Mouse (Mus musculus) CH12.LX (cell line): ENCODE measurements around the gene E030018B13Rik. TPM values are rescaled to one million over a fixed set of nuclear protein-coding genes. Genes with fewer than 3 reads are reported as not detected.

Source experiments
- DNase-seq: peaks from one replicate; pipeline ENCODE4 v3.0.0-alpha.2; 2013; ENCODE audit errors: extremely low read depth
- H3K27ac ChIP-seq: 2 replicates; pipeline ENCODE4 v1.5.1; 2012; ENCODE audit warnings: low read depth, mild to moderate bottlenecking, control low read depth, moderate library complexity; ENCODE audit not compliant: insufficient read depth
- H3K27me3 ChIP-seq: replicated peaks from 2 replicates; pipeline ENCODE3; 2012; ENCODE audit warnings: inconsistent platforms
- H3K36me3 ChIP-seq, 2 experiments: replicated peaks in 1 of 2; 2 replicates each; pipeline versions ENCODE3 to v1.6.1; 2012; ENCODE audit warnings: inconsistent platforms in 1 of 2, low read length in 1 of 2, mild to moderate bottlenecking in 1 of 2, mixed read lengths in 1 of 2, moderate library complexity in 1 of 2; ENCODE audit not compliant: control insufficient read depth in 1 of 2, insufficient read depth in 1 of 2
- H3K4me1 ChIP-seq, 2 experiments: 2 replicates each; pipeline ENCODE4 v1.6.1; 2012; ENCODE audit warnings: inconsistent platforms in 1 of 2, moderate library complexity in 1 of 2; ENCODE audit not compliant: insufficient read depth in 2 of 2, control insufficient read depth in 1 of 2
- H3K4me2 ChIP-seq: 2 replicates; pipeline ENCODE4 v1.6.1; 2012; ENCODE audit warnings: low read depth, mild to moderate bottlenecking, control low read depth; ENCODE audit not compliant: poor library complexity, insufficient read depth, severe bottlenecking
- H3K4me3 ChIP-seq, 3 experiments: fragments of 150-350 bp in 1 of 3; sonication (generic) in 1 of 3; replicated peaks in 1 of 3; 2 replicates each; pipeline versions ENCODE3 to v1.5.1; 2011 to 2012; ENCODE audit warnings: low read depth in 2 of 3, low read length in 2 of 3, mild to moderate bottlenecking in 2 of 3, moderate library complexity in 2 of 3, control low read depth in 1 of 3, improper control_type of control experiment in 1 of 3, inconsistent platforms in 1 of 3, mixed read lengths in 1 of 3; ENCODE audit not compliant: poor library complexity in 1 of 3
- H3K79me2 ChIP-seq: replicated peaks from 2 replicates; pipeline ENCODE4 v1.6.1; 2012; ENCODE audit warnings: mild to moderate bottlenecking, moderate library complexity; ENCODE audit not compliant: control insufficient read depth, poor library complexity, insufficient read depth, severe bottlenecking; ENCODE audit errors: extremely low read depth
- H3K9ac ChIP-seq: 2 replicates; pipeline ENCODE4 v1.6.1; 2012; ENCODE audit warnings: low read depth, mild to moderate bottlenecking, control low read depth, moderate library complexity; ENCODE audit not compliant: insufficient read depth
- H3K9me3 ChIP-seq: replicated peaks from 2 replicates; pipeline ENCODE3; 2012; ENCODE audit warnings: low read length, inconsistent platforms, mixed read lengths
- CHD1 ChIP-seq: IDR thresholded peaks from 2 replicates; pipeline ENCODE4 v1.6.1; 2012; ENCODE audit warnings: low read depth, low read length, improper control_type of control experiment, inconsistent platforms
- CHD2 ChIP-seq: IDR thresholded peaks from 2 replicates; pipeline ENCODE4 v1.6.1; 2011; ENCODE audit warnings: low read length, improper control_type of control experiment
- ELF1 ChIP-seq: IDR thresholded peaks from 2 replicates; pipeline ENCODE4 v1.6.1; 2014; ENCODE audit warnings: low read depth, mild to moderate bottlenecking, inconsistent platforms, low read length, improper control_type of control experiment
- HCFC1 ChIP-seq: IDR thresholded peaks from 2 replicates; pipeline ENCODE4 v1.6.1; 2012; ENCODE audit warnings: low read depth, mild to moderate bottlenecking, inconsistent platforms, low read length, improper control_type of control experiment
- JUN ChIP-seq: IDR thresholded peaks from 2 replicates; pipeline ENCODE4 v1.6.1; 2011; ENCODE audit warnings: low read depth, mild to moderate bottlenecking, low read length, improper control_type of control experiment, moderate library complexity; ENCODE audit not compliant: insufficient read depth
- KAT2A ChIP-seq: IDR thresholded peaks from 2 replicates; pipeline ENCODE4 v1.6.1; 2012; ENCODE audit warnings: low read length, improper control_type of control experiment, inconsistent platforms; ENCODE audit not compliant: insufficient replicate concordance
- MAFK ChIP-seq: IDR thresholded peaks from 2 replicates; pipeline ENCODE4 v1.6.1; 2011; ENCODE audit warnings: low read length, improper control_type of control experiment; ENCODE audit not compliant: insufficient replicate concordance
- MEF2A ChIP-seq: IDR thresholded peaks from 2 replicates; pipeline ENCODE4 v1.6.1; 2014; ENCODE audit warnings: low read depth, mild to moderate bottlenecking, inconsistent platforms, low read length, improper control_type of control experiment, borderline replicate concordance
- MXI1 ChIP-seq: IDR thresholded peaks from 2 replicates; pipeline ENCODE4 v1.6.1; 2011; ENCODE audit warnings: mild to moderate bottlenecking, low read depth, low read length, improper control_type of control experiment
- NELFE ChIP-seq: IDR thresholded peaks from 2 replicates; pipeline ENCODE4 v1.6.1; 2011; ENCODE audit warnings: low read depth, low read length, improper control_type of control experiment
- NRF1 ChIP-seq: IDR thresholded peaks from 2 replicates; pipeline ENCODE4 v1.6.1; 2014; ENCODE audit warnings: low read depth, mild to moderate bottlenecking, inconsistent platforms, low read length, improper control_type of control experiment, moderate library complexity
- SMC3 ChIP-seq: IDR thresholded peaks from 2 replicates; pipeline ENCODE4 v1.6.1; 2011; ENCODE audit warnings: low read depth, low read length, improper control_type of control experiment
- TBP ChIP-seq: conservative IDR thresholded peaks from 2 replicates; pipeline ENCODE4 v1.6.1; 2011; ENCODE audit warnings: low read depth, low read length, improper control_type of control experiment
- USF1 ChIP-seq: IDR thresholded peaks from 2 replicates; pipeline ENCODE4 v1.6.1; 2014; ENCODE audit warnings: low read depth, mild to moderate bottlenecking, inconsistent platforms, low read length, improper control_type of control experiment
- USF2 ChIP-seq: conservative IDR thresholded peaks from 2 replicates; pipeline ENCODE4 v1.6.1; 2011; ENCODE audit warnings: low read depth, low read length, improper control_type of control experiment
- ZC3H11A ChIP-seq: IDR thresholded peaks from 2 replicates; pipeline ENCODE4 v1.6.1; 2012; ENCODE audit warnings: low read depth, mild to moderate bottlenecking, inconsistent platforms, low read length, improper control_type of control experiment
- dilution Hi-C: fragments of 300-500 bp; cut with MboI; formaldehyde crosslinking; loops from 2 replicates; pipeline ENCODE4 v1.14.3; 2020; ENCODE audit warnings: low sequenced_read_pairs; ENCODE audit not compliant: extremely low pct_unique_long_range_greater_than_20kb, extremely low pct_ligation_motif_present
- in situ Hi-C: fragments of 300-500 bp; cut with MboI; formaldehyde crosslinking; loops from 3 replicates; pipeline ENCODE4 v1.14.3; 2019; ENCODE audit warnings: low sequenced_read_pairs, low pct_ligation_motif_present, low pct_unique_long_range_greater_than_20kb, mixed read lengths
- polyA plus RNA-seq: library from polyadenylated mRNA; unstranded; fragments of >175 nt; gene quantifications from 2 replicates; pipeline ENCODE4 v1.2.1, GENCODE M21; 2012; ENCODE audit warnings: low read depth; ENCODE audit not compliant: insufficient read length
- total RNA-seq, 2 experiments: library from RNA; depleted of rRNA; stranded (reverse); fragments of 300-350 nt in 1 of 2; fragments of >200 nt in 1 of 2; gene quantifications; 2 replicates each; pipeline ENCODE4 v1.2.3; 2012 to 2014

E030018B13Rik gene
- total and polyA plus RNA-seq, 3 experiments, result not detected

- Histone ChIP-seq H3K36me3 (no peaks in the 10 kb centered on the region), H3K9ac (no peak overlapping the region), H3K4me1 (peaks cover 20 to 36% of the 10 kb centered on the region in 2 experiments)
- dilution Hi-C loops, result no loop called here
- DNase-seq, result no peak
- TF ChIP-seq HCFC1, result no peak
- TF ChIP-seq MEF2A, result no peak
- no peak for TF ChIP-seq JUN
- no peak for TF ChIP-seq MAFK
- no peak for TF ChIP-seq CHD2
- TF ChIP-seq KAT2A, result no peak
- no peak for TF ChIP-seq ZC3H11A
- TF ChIP-seq CHD1, result no peak
- TF ChIP-seq ELF1, result no peak
- no peak for TF ChIP-seq USF2
- TF ChIP-seq TBP, result no peak
- TF ChIP-seq USF1, result no peak
- TF ChIP-seq NRF1, result no peak
- TF ChIP-seq NELFE, result no peak
- TF ChIP-seq SMC3, result no peak
- TF ChIP-seq MXI1, result no peak
- TF ChIP-seq, all 38 proteins: peak for 0
- H3K4me2 ChIP-seq, result no peak overlapping the region
- H3K27me3 ChIP-seq, result peaks cover 4% of the 10 kb centered on the region
- no peaks in the 10 kb centered on the region for H3K9me3 ChIP-seq
- in situ Hi-C loops, result loop anchor here (25.0 kb wide), 1 partner anchor 208 kb away; no protein-coding TSS in a partner anchor
- H3K27ac ChIP-seq, result no peak overlapping the region
- H3K79me2 ChIP-seq, result no peaks in the 10 kb centered on the region
- no peak overlapping the region for H3K4me3 ChIP-seq
Observed at GRCm38 (mm10) chr7:63969941-63970340, 53.3 kb downstream of the E030018B13Rik start.

Other genes with a start within 250 kb of the E030018B13Rik start
- gene Klf13, start 22.1 kb downstream of the E030018B13Rik start, total RNA-seq (2012; rRNA removed), result 5.7 and 9.7 TPM in 2 replicates
- 1.2 and 1.7 TPM in 2 replicates for gene Klf13, start 22.1 kb downstream of the E030018B13Rik start, total RNA-seq (2014; rRNA removed)
- 3.7 TPM in 2 replicates for gene Klf13, start 22.1 kb downstream of the E030018B13Rik start, polyA plus RNA-seq
- 5.0 and 5.9 TPM in 2 replicates for gene Trpm1, start 237.0 kb downstream of the E030018B13Rik start, total RNA-seq (2012; rRNA removed)
- gene Trpm1, start 237.0 kb downstream of the E030018B13Rik start, total RNA-seq (2014; rRNA removed), result 5.9 and 6.1 TPM in 2 replicates
- 10.7 and 12.5 TPM in 2 replicates for gene Trpm1, start 237.0 kb downstream of the E030018B13Rik start, polyA plus RNA-seq